Mouse (Mus musculus): ENCODE results near the gene Ddr2.

The Ddr2 gene

DNA sequence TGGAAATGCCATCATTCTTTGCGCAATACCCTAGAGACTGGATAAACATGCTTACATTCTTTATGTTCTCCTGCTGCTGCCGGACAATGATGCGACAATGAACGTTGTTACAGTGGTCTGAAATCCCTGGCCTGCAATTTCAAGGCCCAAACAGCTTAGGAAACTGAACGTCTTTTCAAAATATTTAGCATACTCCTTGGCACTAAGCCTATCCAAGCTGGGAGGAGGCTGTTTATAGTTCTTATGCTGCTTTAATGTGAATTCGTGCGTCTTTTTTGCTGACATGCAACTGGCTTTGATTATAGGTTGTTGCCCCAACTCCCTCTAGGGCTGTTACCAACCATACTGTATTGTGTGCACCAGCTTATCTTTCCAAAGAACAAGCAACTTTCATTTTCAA is 161.7 kb downstream of the Ddr2 start:
- DNase-seq (ENCODE audit: low read depth, low spot score): no peak

DNA sequence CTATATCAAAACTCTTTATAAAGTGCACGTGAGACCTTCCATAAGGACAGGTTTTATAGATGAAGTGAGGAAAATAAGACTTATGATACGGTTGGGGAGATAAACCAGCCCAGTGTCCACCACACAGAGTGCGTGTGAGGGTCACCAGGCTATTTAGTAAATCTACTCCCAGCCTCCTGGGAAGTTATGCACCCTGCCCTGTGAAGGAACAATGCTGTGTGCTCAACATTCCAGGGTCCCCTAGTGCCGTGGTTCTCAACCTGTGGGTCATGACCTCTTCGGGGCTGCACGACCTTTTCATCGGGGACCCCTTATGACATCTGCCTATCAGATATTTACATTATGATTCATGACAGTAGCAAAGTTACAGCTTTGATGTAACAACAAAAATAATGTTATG is 162.3 kb downstream of the Ddr2 start:
- no peak for DNase-seq (ENCODE audit: low read depth, low spot score)

DNA sequence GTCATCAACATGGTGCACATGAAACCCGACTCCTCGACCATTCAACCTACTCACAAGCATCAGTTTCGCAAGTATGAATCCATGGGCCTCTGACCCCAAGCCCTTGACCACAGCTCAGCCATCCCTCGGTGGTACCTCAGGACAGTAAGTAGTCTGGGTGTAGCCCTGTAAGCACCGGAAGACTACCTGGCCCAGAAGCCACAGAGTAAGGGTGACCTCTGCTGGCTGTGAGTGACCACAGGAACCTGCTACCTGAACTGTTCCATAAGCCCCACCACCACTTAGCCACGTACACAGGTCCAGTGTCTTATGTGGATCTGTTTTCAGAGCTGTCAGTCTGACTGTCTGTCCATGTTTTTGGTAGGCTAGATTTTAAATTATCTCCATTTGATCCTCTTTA is 162.9 kb downstream of the Ddr2 start:
- no peak for DNase-seq (ENCODE audit: low read depth, low spot score)

DNA sequence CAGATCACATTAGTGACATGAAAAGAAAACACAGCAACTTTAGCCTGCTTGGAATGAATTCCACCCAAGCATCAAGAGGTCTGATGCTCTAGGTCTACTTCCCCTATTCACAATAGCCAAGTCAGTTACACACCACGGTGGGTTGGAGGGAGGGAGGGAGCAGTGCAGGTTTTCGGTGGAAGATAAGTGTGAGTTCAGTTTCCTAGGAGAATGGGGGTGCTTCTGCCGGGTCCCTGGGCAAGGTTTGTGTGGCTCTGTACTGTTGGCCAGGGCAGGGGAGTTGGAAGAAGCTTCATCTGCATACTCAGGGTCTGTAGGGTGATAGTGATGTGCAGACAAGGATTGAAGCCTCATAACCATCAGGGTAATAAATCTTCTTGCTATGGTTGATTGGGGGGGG is 164.6 kb downstream of the Ddr2 start:
- no peak for DNase-seq (ENCODE audit: low read depth, low spot score)

DNA sequence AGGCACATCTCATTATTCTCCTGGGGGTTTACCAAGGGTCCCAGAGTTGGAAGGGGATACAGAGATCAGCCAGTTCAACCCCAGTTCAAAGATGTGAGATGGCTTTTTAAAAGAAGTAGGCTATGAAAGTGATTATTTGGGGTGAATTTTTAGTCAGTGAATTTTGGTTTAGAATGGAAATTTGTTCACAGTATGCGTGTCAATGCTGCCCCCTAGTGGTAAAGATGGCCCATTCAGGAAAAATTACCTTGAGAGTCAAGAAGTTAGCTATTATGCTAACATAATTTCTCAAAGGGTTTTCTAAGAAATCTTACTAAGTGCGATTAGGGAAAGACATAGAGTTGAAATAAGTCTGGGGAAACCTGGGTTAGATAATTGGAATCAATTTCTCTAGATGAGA is 171.2 kb downstream of the Ddr2 start:
- no peak for DNase-seq (ENCODE audit: low read depth, low spot score)

DNA sequence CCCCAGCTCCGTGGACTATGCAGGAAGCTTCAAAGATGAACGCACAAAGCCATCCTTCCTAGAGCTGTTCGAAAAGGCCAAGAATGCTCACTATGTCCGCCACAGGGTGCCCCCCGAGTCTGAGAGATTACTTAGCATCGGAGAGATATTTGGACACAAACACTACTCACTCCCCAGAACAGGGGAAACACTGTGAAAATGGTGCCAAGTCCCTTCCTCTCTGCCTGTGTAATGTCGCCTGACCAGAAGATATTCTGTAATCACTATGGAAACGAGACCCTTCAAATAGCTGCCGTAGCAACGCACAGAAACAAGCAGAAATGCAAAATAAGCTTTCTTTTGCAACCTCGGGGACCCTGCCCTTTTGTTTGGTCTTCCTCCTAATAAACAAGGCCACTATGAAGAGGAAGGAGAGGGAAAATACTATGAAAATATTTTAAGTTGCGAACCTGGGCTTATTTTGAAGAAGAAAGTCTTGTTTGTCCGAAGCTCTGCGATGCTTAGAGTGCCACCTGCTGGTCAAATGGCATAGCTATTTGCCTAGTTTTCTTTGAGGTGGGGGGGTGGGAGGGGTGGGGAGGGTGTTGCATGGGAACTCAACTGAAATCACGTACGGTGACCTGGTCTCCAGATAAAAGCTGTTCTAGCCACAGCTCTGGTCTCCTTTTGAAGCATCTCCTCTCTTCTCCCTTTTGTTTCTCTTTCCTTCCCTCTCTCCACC is 176.4 kb downstream of the Ddr2 start:
- DNase-seq (ENCODE audit: low read depth, low spot score): peak; percentile 65

DNA sequence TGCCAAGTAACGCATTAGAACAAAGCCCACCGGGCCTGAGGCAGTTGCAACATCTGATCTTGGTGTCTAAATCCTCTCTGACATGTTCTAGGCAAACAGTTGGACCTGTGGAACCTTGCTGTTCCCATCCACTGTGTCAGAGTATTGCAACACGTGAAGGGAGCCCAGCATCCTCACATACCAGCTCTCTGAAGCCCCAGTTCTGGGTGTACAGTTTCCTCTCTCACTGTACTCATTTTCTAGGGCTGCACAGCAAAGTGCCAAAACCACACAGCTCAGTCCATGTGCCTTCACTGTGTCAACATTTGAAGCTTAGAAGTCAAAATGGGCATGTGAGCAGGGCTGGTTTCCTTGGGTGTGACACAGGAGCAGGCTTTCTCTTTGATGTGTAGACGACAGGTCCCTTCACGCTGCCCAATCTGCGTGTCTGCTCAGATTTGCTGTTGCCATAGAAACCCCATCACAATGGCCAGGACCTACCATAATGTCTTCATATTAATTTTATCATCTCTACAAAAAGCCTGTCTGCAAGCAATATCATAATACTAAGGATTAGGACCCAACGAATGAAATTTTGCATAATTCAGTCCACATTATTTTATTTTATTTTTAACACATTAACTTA is 178.3 kb downstream of the Ddr2 start:
- DNase-seq (ENCODE audit: low read depth, low spot score): no peak

DNA sequence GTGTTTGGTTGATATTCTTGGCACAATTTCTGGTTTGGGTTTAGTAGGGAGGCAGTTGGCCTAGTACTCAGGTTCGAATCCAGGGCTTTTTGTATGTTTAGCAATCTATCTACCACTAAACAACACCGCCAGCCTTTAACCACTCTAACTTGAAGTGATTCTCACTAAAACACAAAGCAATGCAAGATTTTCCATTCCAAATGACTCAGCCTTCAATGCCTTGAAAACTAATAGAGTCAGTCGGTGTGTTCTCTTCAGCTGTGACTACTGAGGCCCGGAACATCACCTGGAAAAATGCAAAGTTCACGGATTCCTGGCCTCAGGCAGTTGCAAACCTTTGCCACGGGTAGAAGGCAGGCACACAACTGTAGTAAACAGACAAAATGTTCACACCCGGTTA is 178.9 kb downstream of the Ddr2 start:
- DNase-seq (ENCODE audit: low read depth, low spot score): no peak

DNA sequence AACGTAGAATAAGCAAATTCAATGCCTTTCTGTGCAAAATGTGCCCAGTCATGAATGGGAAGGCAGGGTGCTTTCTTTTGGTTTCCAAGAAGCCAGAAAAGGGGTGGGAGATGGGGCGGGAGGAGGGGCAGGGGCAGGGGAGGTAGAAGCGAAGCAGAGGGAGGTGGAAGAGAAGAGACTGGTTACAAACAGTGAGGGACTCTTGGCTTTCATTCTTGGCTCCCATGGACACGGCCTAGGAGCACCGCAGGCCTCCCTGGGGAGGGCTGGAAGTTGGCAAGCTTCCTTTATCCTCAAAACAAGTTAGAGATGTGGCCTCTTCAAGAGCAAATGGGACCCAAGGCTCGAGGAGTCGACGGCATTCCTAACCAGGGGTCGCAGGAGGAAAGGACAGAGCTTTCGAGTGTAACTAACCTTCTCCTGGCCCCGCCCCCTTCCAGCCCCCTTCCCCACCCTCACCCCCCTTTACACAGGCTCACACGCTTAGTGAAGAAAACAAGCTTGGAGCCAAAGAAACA is 182.0 kb downstream of the Ddr2 start, which contains the start of gene Ccdc190:
Gene Ccdc190 (plus strand): TSS at position 195 of the 518 bp plus-strand sequence.
- DNase-seq (ENCODE audit: low read depth, low spot score): no peak

DNA sequence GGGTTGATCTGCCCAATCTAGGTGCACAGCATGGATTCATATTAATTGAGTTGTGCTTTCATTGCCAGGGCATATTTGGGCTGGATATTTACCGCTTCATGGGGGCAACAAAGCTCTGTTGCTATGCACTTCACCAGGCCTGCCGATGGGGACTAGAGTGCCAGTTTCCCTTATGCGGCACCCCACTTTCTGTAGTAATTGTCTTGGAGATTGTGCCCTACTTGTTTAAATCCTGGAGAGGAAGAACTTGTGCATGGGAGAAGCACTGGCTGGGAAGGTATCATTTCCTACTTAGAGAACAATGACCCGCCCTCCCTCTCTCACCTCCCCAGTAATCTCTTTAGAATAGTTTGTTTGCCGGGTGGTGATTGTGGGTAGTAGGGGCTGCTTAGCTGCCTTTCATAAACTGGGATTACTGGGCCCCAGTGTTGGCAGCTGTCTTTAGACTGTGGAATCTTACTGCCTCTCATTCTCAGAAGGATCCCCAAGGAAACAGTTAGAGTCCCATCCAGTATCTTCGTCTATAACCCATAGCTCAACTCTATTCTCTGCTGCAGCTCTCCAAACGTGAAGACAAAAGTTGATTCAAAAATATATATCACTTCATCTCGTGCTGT is 182.7 kb downstream of the Ddr2 start:
- DNase-seq (ENCODE audit: low read depth, low spot score): no peak

DNA sequence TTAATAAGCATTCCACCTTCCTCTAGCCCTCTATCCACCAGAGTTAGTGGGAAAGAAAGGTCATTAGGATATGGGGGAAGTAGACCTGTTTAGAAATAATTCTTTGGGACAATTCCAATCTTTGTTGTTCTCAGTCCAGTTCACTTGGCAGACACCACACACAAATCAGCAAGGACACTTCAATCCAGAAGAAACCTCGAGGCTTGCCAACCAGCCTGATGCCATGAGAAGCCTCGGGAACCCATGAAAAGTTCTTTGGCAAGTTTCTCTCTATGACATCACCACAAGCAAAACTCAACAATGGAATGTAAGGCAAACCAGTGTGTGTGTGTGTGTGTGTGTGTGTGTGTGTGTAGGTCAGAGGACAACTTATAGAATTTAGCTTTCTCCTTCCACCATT is 186.0 kb downstream of the Ddr2 start:
- DNase-seq (ENCODE audit: low read depth, low spot score): no peak

Measured in mesoderm, embryonic 11.5 days (tissue).